Mouse (Mus musculus): Measurements from ENCODE around the gene Bahcc1. TPM values are rescaled to one million over a fixed set of nuclear protein-coding genes. Genes with fewer than 3 reads are reported as not detected.

Gene Bahcc1
- polyA plus RNA-seq, 1 experiment from 2014 or later = 17.2 TPM

- Histone ChIP-seq H3K9ac (no peak overlapping the region), H3K4me2 (no peak overlapping the region), H3K9me3 (replicated peaks) (no peaks in the 10 kb centered on the region), H3K4me3 (no peak overlapping the region), H3K36me3 (ENCODE audit: poor library complexity, severe bottlenecking) (no peaks in the 10 kb centered on the region), H3K4me1 (peaks cover 56% of the 10 kb centered on the region), H3K27me3 (peaks cover 24% of the 10 kb centered on the region), H3K27ac (no peak overlapping the region)
- WGBS = 55% methylated on average over 15 of the region's 15 CpGs
- ATAC-seq = no peak
Observed at GRCm38 (mm10) chr11:120308441-120309320, 75.9 kb downstream of the Bahcc1 start.

DNA sequence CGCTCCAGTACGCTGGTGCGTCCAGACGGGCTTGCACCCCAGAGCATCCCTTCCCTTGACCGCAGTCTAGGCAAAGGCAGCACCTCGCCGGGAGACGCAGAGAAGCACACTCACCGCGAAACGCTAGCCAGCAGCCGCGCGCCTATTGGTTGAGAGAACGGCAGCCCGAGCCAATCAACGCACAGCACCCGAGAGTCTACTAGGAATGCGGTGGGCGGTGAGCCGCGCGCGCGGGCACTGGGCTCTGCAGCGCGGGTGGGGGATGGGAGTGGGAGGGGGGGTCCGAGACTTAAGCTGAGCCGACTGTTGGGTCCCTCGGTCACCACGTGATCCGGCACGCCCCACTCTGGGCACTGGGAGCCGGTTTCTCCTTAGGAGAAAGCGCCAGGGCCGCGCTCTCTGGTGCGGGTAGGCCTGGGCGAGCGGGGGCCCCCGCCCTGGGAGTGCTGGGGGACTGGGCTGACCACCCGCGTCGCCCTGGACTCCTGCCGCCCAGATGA is 78.1 kb downstream of the Bahcc1 start:
- 6% methylated on average over 37 of the region's 45 CpGs for WGBS
- Histone ChIP-seq H3K4me2 (peak overlapping the region; percentile 73), H3K9ac (peak overlapping the region; percentile 74), H3K4me3 (peak overlapping the region; percentile 41), H3K27ac (peak overlapping the region; percentile 91), H3K9me3 (replicated peaks) (no peaks in the 10 kb centered on the region), H3K27me3 (peaks cover 20% of the 10 kb centered on the region), H3K4me1 (peaks cover 53% of the 10 kb centered on the region), H3K36me3 (ENCODE audit: poor library complexity, severe bottlenecking) (no peaks in the 10 kb centered on the region)
- ATAC-seq = peak; percentile 94

- ATAC-seq = no peak
- WGBS = 48% methylated on average over 10 of the region's 10 CpGs
- peak overlapping the region; percentile 91 for H3K27ac ChIP-seq
- peak overlapping the region; percentile 74 for H3K9ac ChIP-seq
- no peaks in the 10 kb centered on the region for H3K36me3 ChIP-seq (ENCODE audit: poor library complexity, severe bottlenecking)
- H3K9me3 ChIP-seq (replicated peaks) = no peaks in the 10 kb centered on the region
- peak overlapping the region; percentile 73 for H3K4me2 ChIP-seq
- peaks cover 14% of the 10 kb centered on the region for H3K27me3 ChIP-seq
- H3K4me1 ChIP-seq = peaks cover 48% of the 10 kb centered on the region
- peak overlapping the region; percentile 41 for H3K4me3 ChIP-seq
Observed at GRCm38 (mm10) chr11:120311561-120311960, 78.8 kb downstream of the Bahcc1 start.

GRCm38 (mm10) chr11:120312069-120312468 is 79.3 kb downstream of the Bahcc1 start:
- ATAC-seq = no peak
- H3K36me3 ChIP-seq (ENCODE audit: poor library complexity, severe bottlenecking) = no peaks in the 10 kb centered on the region
- no peak overlapping the region; the same call in 1 of the 2 replicates for H3K27ac ChIP-seq
- no peak overlapping the region for H3K4me2 ChIP-seq
- WGBS = 81% methylated on average over 6 of the region's 6 CpGs
- no peaks in the 10 kb centered on the region for H3K9me3 ChIP-seq (replicated peaks)
- H3K4me3 ChIP-seq = no peak overlapping the region
- peaks cover 48% of the 10 kb centered on the region for H3K4me1 ChIP-seq
- no peak overlapping the region for H3K9ac ChIP-seq
- peaks cover 9% of the 10 kb centered on the region for H3K27me3 ChIP-seq

DNA sequence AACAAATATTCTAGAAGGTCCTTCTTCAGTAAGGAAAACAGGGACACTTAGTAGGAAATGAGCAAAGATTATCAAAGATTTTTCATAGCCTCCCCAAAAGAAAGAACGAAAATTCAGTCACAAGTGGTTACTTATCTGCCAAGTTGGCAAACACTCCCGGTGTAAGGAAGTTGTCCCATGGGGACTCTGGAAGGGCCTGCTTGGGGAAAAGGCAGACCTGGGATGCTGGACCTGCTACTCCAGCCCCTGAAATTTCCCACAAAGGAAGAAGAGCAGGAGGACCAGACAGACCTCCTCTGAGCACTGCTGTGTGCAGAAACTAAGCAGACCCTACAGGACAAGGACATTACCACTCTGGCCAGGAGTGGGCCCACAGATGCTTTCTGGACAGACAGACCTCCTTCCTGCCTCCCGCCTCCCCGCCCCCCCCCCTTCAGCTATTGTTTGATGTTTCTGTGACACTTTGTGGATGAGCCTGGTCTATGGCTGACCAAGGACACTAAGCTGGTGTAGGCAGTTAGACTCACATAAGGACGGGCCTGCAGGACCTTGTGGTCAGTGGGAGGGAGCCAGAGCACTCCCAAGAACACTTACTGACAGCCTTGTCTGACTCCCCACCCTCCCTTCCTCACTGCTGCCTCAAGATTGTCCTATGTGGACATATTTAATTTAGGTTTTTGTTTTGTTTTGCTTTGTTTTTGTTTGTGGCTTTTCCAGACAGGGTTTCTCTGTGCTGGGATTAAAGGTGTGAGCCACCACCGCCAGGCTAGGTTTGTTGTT is 81.3 kb downstream of the Bahcc1 start:
- Histone ChIP-seq H3K9ac (no peak overlapping the region), H3K27ac (peak overlapping the region; percentile 96; the same call in 1 of the 2 replicates), H3K4me3 (no peak overlapping the region), H3K36me3 (ENCODE audit: poor library complexity, severe bottlenecking) (no peaks in the 10 kb centered on the region), H3K27me3 (peaks cover under 1% of the 10 kb centered on the region; the same call in 1 of the 2 replicates), H3K4me1 (peaks cover 40% of the 10 kb centered on the region), H3K9me3 (replicated peaks) (no peaks in the 10 kb centered on the region), H3K4me2 (no peak overlapping the region)
- ATAC-seq = no peak
- WGBS = 51% methylated on average over 6 of the region's 6 CpGs

DNA sequence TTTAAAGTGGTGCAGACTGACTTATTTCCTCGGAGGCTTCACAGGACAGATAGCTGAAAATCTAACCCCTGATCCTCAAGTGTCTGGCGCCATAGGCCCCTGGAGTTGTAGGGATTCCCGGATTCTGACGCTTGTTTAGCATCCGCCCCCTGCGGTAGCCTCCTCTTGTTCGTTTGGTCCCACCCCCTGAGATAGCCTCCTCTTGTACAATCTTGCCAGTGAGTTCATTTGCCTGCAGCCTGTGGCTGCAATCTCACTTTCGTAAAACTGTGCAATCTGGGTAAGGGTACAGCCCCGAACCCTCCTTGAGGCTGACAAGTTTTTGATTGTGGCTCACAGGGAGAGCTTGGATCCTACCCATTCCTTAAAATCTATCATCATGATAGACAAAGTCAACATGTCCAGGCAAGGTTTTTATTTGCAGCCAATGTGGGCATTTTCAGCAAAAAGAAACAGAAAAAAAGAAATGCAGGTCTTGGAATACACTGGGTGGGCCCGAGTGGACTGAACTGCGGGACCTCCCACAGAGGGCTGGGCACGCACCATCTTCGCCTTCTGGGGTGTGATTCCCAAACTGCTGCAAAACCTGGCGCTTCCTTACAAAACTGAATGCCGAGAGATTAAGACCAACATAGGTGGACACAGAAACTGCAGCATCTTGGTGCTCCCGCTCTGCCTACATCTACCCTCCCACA is 82.1 kb downstream of the Bahcc1 start:
- ATAC-seq = no peak

GRCm38 (mm10) chr11:120315416-120315761 is 82.6 kb downstream of the Bahcc1 start:
- WGBS = 27% methylated on average over 4 of the region's 4 CpGs
- Histone ChIP-seq H3K4me2 (peak overlapping the region; percentile 81), H3K9ac (peak overlapping the region; percentile 81), H3K27me3 (no peaks in the 10 kb centered on the region), H3K27ac (peak overlapping the region; percentile 96), H3K9me3 (replicated peaks) (no peaks in the 10 kb centered on the region), H3K36me3 (ENCODE audit: poor library complexity, severe bottlenecking) (no peaks in the 10 kb centered on the region), H3K4me3 (peak overlapping the region; percentile 46), H3K4me1 (peaks cover 37% of the 10 kb centered on the region)
- no peak; the same call in 1 of the 2 replicates for ATAC-seq

More for the DNA sequence above, 82.1 kb downstream of the Bahcc1 start:
- Histone ChIP-seq H3K27me3 (no peaks in the 10 kb centered on the region), H3K9ac (peak overlapping the region; percentile 81), H3K4me3 (peak overlapping the region; percentile 46; the same call in 1 of the 2 replicates), H3K27ac (peak overlapping the region; percentile 96), H3K36me3 (ENCODE audit: poor library complexity, severe bottlenecking) (no peaks in the 10 kb centered on the region), H3K4me1 (peaks cover 40% of the 10 kb centered on the region), H3K9me3 (replicated peaks) (no peaks in the 10 kb centered on the region), H3K4me2 (peak overlapping the region; percentile 81)
- 41% methylated on average over 16 of the region's 16 CpGs for WGBS

DNA sequence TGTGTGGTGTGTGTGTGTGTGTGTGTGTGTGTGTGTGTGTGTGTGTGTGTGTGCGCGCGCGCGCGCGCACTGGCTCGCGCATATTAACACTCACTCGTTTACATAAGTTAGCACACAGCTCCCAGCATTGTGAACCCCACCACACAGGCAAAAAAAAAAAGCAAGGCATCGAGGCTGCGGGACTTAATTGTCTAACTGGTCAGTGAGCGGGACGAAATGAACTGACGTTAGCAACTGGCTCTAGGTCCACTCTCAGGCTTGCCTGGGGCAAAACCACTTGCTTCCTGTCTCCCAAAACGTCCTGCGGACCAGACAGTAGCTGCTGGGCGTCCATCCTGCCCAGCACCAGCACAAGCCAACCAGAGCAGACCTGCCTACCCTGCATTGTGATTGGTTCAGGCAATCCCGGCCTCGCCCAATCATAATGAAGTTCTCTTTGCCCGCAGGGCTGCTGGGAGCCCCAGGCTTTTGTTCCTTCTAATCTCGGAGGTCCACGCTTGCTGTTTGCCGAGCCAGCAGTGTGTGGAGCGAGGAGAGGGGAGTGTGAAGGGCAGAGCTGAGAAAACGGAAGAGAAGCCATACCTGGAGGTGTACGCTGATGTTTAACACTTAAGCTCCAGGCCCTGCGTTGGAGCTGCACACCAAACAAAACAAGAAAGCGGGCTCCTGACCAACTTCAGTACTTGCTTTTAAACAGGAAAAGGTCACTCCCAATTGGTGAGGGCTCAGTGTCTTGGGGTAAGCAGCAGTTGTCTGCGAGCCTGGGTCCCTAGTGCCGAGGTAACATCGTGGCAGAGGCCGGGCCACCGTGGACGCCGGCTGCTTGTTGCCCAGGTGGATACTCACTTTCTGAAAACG is 83.3 kb downstream of the Bahcc1 start:
- Histone ChIP-seq H3K9ac (peak overlapping the region; percentile 81), H3K36me3 (ENCODE audit: poor library complexity, severe bottlenecking) (no peaks in the 10 kb centered on the region), H3K4me2 (peak overlapping the region; percentile 81), H3K9me3 (replicated peaks) (no peaks in the 10 kb centered on the region), H3K27ac (peak overlapping the region; percentile 96), H3K27me3 (no peaks in the 10 kb centered on the region), H3K4me3 (peak overlapping the region; percentile 46), H3K4me1 (peaks cover 33% of the 10 kb centered on the region)
- peak; percentile 98 for ATAC-seq
- 4% methylated on average over 37 of the region's 37 CpGs for WGBS

GRCm38 (mm10) chr11:120316690-120317254 is 84.0 kb downstream of the Bahcc1 start:
- Histone ChIP-seq H3K27me3 (no peaks in the 10 kb centered on the region), H3K4me2 (peak overlapping the region; percentile 81), H3K9ac (peak overlapping the region; percentile 81), H3K4me1 (peaks cover 25% of the 10 kb centered on the region), H3K36me3 (ENCODE audit: poor library complexity, severe bottlenecking) (no peaks in the 10 kb centered on the region), H3K27ac (peak overlapping the region; percentile 96), H3K9me3 (replicated peaks) (no peaks in the 10 kb centered on the region), H3K4me3 (peak overlapping the region; percentile 46)
- no peak; the same call in 1 of the 2 replicates for ATAC-seq
- WGBS = 27% methylated on average over 13 of the region's 13 CpGs

- Histone ChIP-seq H3K36me3 (ENCODE audit: poor library complexity, severe bottlenecking) (no peaks in the 10 kb centered on the region), H3K4me3 (no peak overlapping the region; the same call in 1 of the 2 replicates), H3K4me1 (peaks cover 24% of the 10 kb centered on the region), H3K4me2 (peak overlapping the region; percentile 81), H3K9ac (peak overlapping the region; percentile 81; the same call in 1 of the 2 replicates), H3K9me3 (replicated peaks) (no peaks in the 10 kb centered on the region), H3K27me3 (no peaks in the 10 kb centered on the region), H3K27ac (0 out of 2 replicates have a peak overlapping the region, but pooled peaks have one; percentile 96)
- 72% methylated on average over 7 of the region's 7 CpGs for WGBS
- ATAC-seq = no peak
Observed at GRCm38 (mm10) chr11:120317456-120317855, 84.7 kb downstream of the Bahcc1 start.
